Mouse (Mus musculus): Measurements from ENCODE around the gene Ppat.
"Not testable (repeated sequence)": the region's sequence is repeated elsewhere in the genome, so short reads cannot be mapped to it uniquely, and the experiment has no call there.

- TF ChIP-seq CHD2 (IDR thresholded peaks at IDR 0.05; ENCODE audit: low read depth, low read length); HCFC1 (IDR thresholded peaks at IDR 0.05; ENCODE audit: borderline replicate concordance, insufficient read depth, low read length): not testable (repeated sequence)
These were observed 19.7 kb upstream of the Ppat start for GRCm38 (mm10) chr5:76971115-76971514.
